Mouse (Mus musculus) kidney, embryonic 14.5 days (tissue): ENCODE measurements around the gene Fsd1. TPM values are rescaled to one million over a fixed set of nuclear protein-coding genes. Genes with fewer than 3 reads are reported as not detected.

ENCODE experiments used
- ATAC-seq: fragments of 200-750 bp; cut with Nextera tagmentation; 2 replicates; pipeline ENCODE4 v1.8.0; 2017; ENCODE audit warnings: moderate number of reproducible peaks, mild to moderate bottlenecking, moderate TSS enrichment, moderate library complexity; ENCODE audit not compliant: low FRiP score, low TSS enrichment
- H3K27ac ChIP-seq: fragments of 300-500 bp; sonication (generic); 2 replicates; pipeline ENCODE4 v1.5.1; 2014; ENCODE audit warnings: low read depth, mild to moderate bottlenecking, low read length, moderate library complexity, mixed read lengths
- H3K27me3 ChIP-seq: fragments of 300-500 bp; sonication (generic); 2 replicates; pipeline ENCODE4 v1.6.1; 2014; ENCODE audit warnings: mild to moderate bottlenecking, low read length; ENCODE audit not compliant: control insufficient read depth, insufficient read depth
- H3K36me3 ChIP-seq: fragments of 300-500 bp; sonication (generic); 2 replicates; pipeline ENCODE4 v1.6.1; 2014; ENCODE audit warnings: low read length, mixed read lengths; ENCODE audit not compliant: control insufficient read depth, insufficient read depth
- H3K4me1 ChIP-seq: fragments of 300-500 bp; sonication (generic); 2 replicates; pipeline ENCODE4 v1.6.1; 2014; ENCODE audit warnings: low read length, mixed read lengths; ENCODE audit not compliant: control insufficient read depth, insufficient read depth
- H3K4me2 ChIP-seq: fragments of 300-500 bp; sonication (generic); replicated peaks from 2 replicates; pipeline ENCODE4 v1.6.1; 2014; ENCODE audit warnings: low read depth, mild to moderate bottlenecking, low read length
- H3K4me3 ChIP-seq: fragments of 300-500 bp; sonication (generic); 2 replicates; pipeline ENCODE4 v1.5.1; 2014; ENCODE audit warnings: mild to moderate bottlenecking, low read length
- H3K9ac ChIP-seq: fragments of 300-500 bp; sonication (generic); 2 replicates; pipeline ENCODE4 v1.6.1; 2014; ENCODE audit warnings: low read depth, mild to moderate bottlenecking, low read length, moderate library complexity
- H3K9me3 ChIP-seq: fragments of 300-500 bp; sonication (generic); 2 replicates; pipeline ENCODE4 v1.6.1; 2016; ENCODE audit warnings: low read length; ENCODE audit not compliant: control insufficient read depth
- WGBS: fragments of 180-500 bp; shearing (Covaris S2); extraction: QIAGEN DNeasy Blood & Tissue Kit; methylation state at CpG from one replicate; pipeline ENCODE4 v1.1.7; 2014; 5-methylcytosine and 5-hydroxymethylcytosine counted together
- polyA plus RNA-seq: library from polyadenylated mRNA; unstranded; fragments of >200 nt; fragmentation: Nextera tagmentation; extraction: Ambion mirVana; gene quantifications from 2 replicates; pipeline ENCODE4 v1.2.1, GENCODE M21; 2014

Gene Fsd1
- polyA plus RNA-seq, 1 experiment from 2014 or later = 25.7 TPM

GRCm38 (mm10) chr17:56020400-56021084, 34.2 kb downstream of the Fsd1 start:
- WGBS = 89% methylated on average over 6 of the region's 6 CpGs
- no peak for ATAC-seq
- H3K4me1 ChIP-seq = peaks cover 12% of the 10 kb centered on the region
- no peak overlapping the region for H3K27ac ChIP-seq
- no peak overlapping the region for H3K4me3 ChIP-seq
- H3K27me3 ChIP-seq = no peaks in the 10 kb centered on the region
- H3K9ac ChIP-seq = no peak overlapping the region
- no peak overlapping the region for H3K4me2 ChIP-seq
- no peaks in the 10 kb centered on the region for H3K9me3 ChIP-seq
- peaks cover 43% of the 10 kb centered on the region for H3K36me3 ChIP-seq

- no peak overlapping the region for H3K9ac ChIP-seq
- H3K36me3 ChIP-seq = peaks cover 35% of the 10 kb centered on the region
- no peaks in the 10 kb centered on the region for H3K9me3 ChIP-seq
- H3K27me3 ChIP-seq = no peaks in the 10 kb centered on the region
- no peak overlapping the region for H3K4me3 ChIP-seq
- H3K4me1 ChIP-seq = peaks cover 12% of the 10 kb centered on the region
- H3K4me2 ChIP-seq = no peak overlapping the region
- 87% methylated on average over 4 of the region's 4 CpGs for WGBS
- no peak for ATAC-seq
- no peak overlapping the region for H3K27ac ChIP-seq
Measured at GRCm38 (mm10) chr17:56021161-56021910, 35.0 kb downstream of the Fsd1 start.

- Histone ChIP-seq H3K9ac (no peak overlapping the region), H3K36me3 (peaks cover 25% of the 10 kb centered on the region), H3K9me3 (no peaks in the 10 kb centered on the region), H3K4me3 (no peak overlapping the region), H3K27me3 (no peaks in the 10 kb centered on the region), H3K4me2 (no peak overlapping the region), H3K27ac (no peak overlapping the region), H3K4me1 (peaks cover 12% of the 10 kb centered on the region)
- no peak for ATAC-seq
- 61% methylated on average over 2 of the region's 2 CpGs for WGBS
Measured at GRCm38 (mm10) chr17:56022131-56022988, 36.1 kb downstream of the Fsd1 start.

- no peak for ATAC-seq
- no peak overlapping the region for H3K4me2 ChIP-seq
- H3K36me3 ChIP-seq = peaks cover 20% of the 10 kb centered on the region; the same call in 1 of the 2 replicates
- no peak overlapping the region for H3K9ac ChIP-seq
- no peak overlapping the region for H3K27ac ChIP-seq
- WGBS = 82% methylated on average over 4 of the region's 4 CpGs
- peaks cover 12% of the 10 kb centered on the region for H3K4me1 ChIP-seq
- H3K4me3 ChIP-seq = no peak overlapping the region
- H3K9me3 ChIP-seq = no peaks in the 10 kb centered on the region
- H3K27me3 ChIP-seq = no peaks in the 10 kb centered on the region
Measured at GRCm38 (mm10) chr17:56022989-56023290, 36.6 kb downstream of the Fsd1 start.

GRCm38 (mm10) chr17:56023386-56023785, 37.1 kb downstream of the Fsd1 start:
- no peak for ATAC-seq
- Histone ChIP-seq H3K9ac (no peak overlapping the region), H3K27ac (no peak overlapping the region), H3K27me3 (no peaks in the 10 kb centered on the region), H3K4me3 (no peak overlapping the region), H3K4me1 (peaks cover 12% of the 10 kb centered on the region), H3K9me3 (no peaks in the 10 kb centered on the region), H3K4me2 (no peak overlapping the region), H3K36me3 (peaks cover 18% of the 10 kb centered on the region; the same call in 1 of the 2 replicates)
- 71% methylated on average over 5 of the region's 5 CpGs for WGBS

GRCm38 (mm10) chr17:56024476-56024875, 38.2 kb downstream of the Fsd1 start:
- Histone ChIP-seq H3K4me3 (no peak overlapping the region), H3K4me2 (no peak overlapping the region), H3K9ac (no peak overlapping the region), H3K36me3 (peaks cover 18% of the 10 kb centered on the region), H3K27me3 (no peaks in the 10 kb centered on the region), H3K4me1 (peaks cover 12% of the 10 kb centered on the region), H3K27ac (no peak overlapping the region), H3K9me3 (no peaks in the 10 kb centered on the region)
- no peak for ATAC-seq
- 74% methylated on average over 2 of the region's 2 CpGs for WGBS

GRCm38 (mm10) chr17:56024931-56025330, 38.6 kb downstream of the Fsd1 start:
- Histone ChIP-seq H3K27me3 (no peaks in the 10 kb centered on the region), H3K36me3 (peaks cover 17% of the 10 kb centered on the region), H3K4me3 (no peak overlapping the region), H3K4me2 (no peak overlapping the region), H3K9ac (no peak overlapping the region), H3K9me3 (no peaks in the 10 kb centered on the region), H3K27ac (no peak overlapping the region), H3K4me1 (peaks cover 12% of the 10 kb centered on the region)
- ATAC-seq = no peak
- WGBS = 75% methylated on average over 5 of the region's 5 CpGs

- no peak overlapping the region for H3K4me2 ChIP-seq
- ATAC-seq = no peak
- H3K4me3 ChIP-seq = no peak overlapping the region
- no peak overlapping the region for H3K27ac ChIP-seq
- peaks cover 17% of the 10 kb centered on the region for H3K36me3 ChIP-seq
- H3K27me3 ChIP-seq = no peaks in the 10 kb centered on the region
- no peak overlapping the region for H3K9ac ChIP-seq
- 81% methylated on average over 1 of the region's 1 CpGs for WGBS
- H3K9me3 ChIP-seq = no peaks in the 10 kb centered on the region
- peaks cover 12% of the 10 kb centered on the region for H3K4me1 ChIP-seq
Measured at GRCm38 (mm10) chr17:56026303-56026702, 40.0 kb downstream of the Fsd1 start.
